Mouse (Mus musculus) brain, embryonic 14.5 days (tissue): ENCODE measurements around the gene Gm17622.

Experiments used
- CTCF ChIP-seq: fragments of 200-500 bp; IDR thresholded peaks from 2 replicates; pipeline ENCODE4 v1.5.1; 2012; ENCODE audit warnings: inconsistent platforms, mild to moderate bottlenecking, moderate library complexity, borderline replicate concordance; ENCODE audit not compliant: insufficient read depth, insufficient read length; ENCODE audit errors: extremely low read depth
- POLR2A ChIP-seq: fragments of 200-500 bp; IDR thresholded peaks from 2 replicates; pipeline ENCODE4 v1.6.1; 2012; ENCODE audit warnings: mild to moderate bottlenecking, inconsistent platforms, borderline replicate concordance; ENCODE audit not compliant: poor library complexity, insufficient read depth, insufficient read length, severe bottlenecking; ENCODE audit errors: extremely low read depth

- TF ChIP-seq CTCF (no peak), POLR2A (no peak)
These were observed 17.0 kb downstream of the Gm17622 start for GRCm38 (mm10) chr13:96507541-96507940.
